Comparison of ENCODE assay signal across 13 mouse cellular contexts in the genomic region with DNA sequence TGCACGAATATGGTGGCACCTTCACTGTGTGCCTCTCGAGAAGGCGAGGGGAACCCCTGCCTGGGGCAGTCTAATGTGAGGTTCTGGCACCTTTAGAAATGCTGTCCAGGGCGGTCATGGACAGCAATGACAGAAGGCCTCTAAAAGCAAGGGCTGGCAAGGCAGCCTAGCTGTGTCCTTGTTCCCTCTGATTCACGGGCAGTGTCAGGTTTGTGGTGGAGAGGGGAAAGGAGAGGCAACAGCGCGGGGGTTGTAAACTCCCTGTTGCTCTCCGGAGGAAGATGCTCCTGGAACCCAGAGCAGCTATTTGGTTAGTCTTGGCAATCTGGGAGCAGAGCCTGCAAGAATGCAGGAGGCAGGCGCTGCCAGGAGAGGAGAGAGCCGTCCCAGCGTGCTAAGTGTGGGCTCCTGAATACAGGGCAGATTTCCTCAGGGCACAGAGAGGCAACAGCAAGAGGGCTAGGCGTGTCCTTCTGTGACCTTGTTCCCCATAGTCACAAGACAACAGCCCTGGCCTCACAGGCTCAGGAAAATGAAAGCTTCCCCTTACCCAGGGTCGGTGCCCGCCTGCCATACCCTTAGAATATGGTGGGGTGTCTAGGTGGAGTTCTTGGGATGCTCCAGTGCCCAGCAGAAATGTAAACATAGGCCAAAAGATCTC. TPM values are rescaled to one million over a fixed set of nuclear protein-coding genes. Genes with fewer than 3 reads are reported as not detected.
DNase-seq lines count a peak whose midpoint lies in the region; ATAC-seq and TF ChIP-seq lines count a peak whose summit lies in the region.
"Had no signal": no experiment of that assay in that cellular context is flagged by ENCODE, and none has a peak within 500 bp of the region (broad histone marks: within the 10 kb centered on the region; RNA-seq: fewer than 3 reads in every experiment).

No protein-coding gene starts in this region.

- no peak for TF ChIP-seq CTCF in liver, embryonic 14.5 days (IDR thresholded peaks at IDR 0.05; ENCODE audit: low read depth)
- TF ChIP-seq CTCF in lung, adult 2 months (IDR thresholded peaks at IDR 0.05; ENCODE audit: insufficient read depth, low read length): no peak

- 59% methylated on average over 14 of the region's 14 CpGs for WGBS in kidney, embryonic 15.5 days
- WGBS in liver, embryonic 14.5 days (ENCODE audit: insufficient replicate concordance): 61% methylated on average over 14 of the region's 14 CpGs
- WGBS in lung, adult 2 months: 71% methylated on average over 14 of the region's 14 CpGs

- no peaks in the 10 kb centered on the region for H3K9me3 ChIP-seq in kidney, embryonic 15.5 days (replicated peaks)
- H3K9me3 ChIP-seq in liver, embryonic 14.5 days (ENCODE audit: control insufficient read depth, low read length): no peaks in the 10 kb centered on the region

- H3K4me3 ChIP-seq in kidney, embryonic 15.5 days (replicated peaks): no peak overlapping the region
- H3K4me3 ChIP-seq in liver, embryonic 14.5 days (ENCODE audit: insufficient read depth in 1 of 2, low read depth in 2 of 2, low read length in 2 of 2): no peak overlapping the region
- no peak overlapping the region for H3K4me3 ChIP-seq in lung, adult 2 months (replicated peaks; ENCODE audit: extremely low read depth, low read depth, low read length)

- no peaks in the 10 kb centered on the region for H3K36me3 ChIP-seq in kidney, embryonic 15.5 days
- no peaks in the 10 kb centered on the region for H3K36me3 ChIP-seq in liver, embryonic 14.5 days (replicated peaks; ENCODE audit: control insufficient read depth, insufficient read depth, low read depth)

- H3K27ac ChIP-seq in kidney, embryonic 15.5 days: peak overlapping the region; percentile 41
- H3K27ac ChIP-seq in liver, embryonic 14.5 days: peak overlapping the region; percentile 37; the same call in 1 of the 2 replicates

- H3K4me2 ChIP-seq in kidney, embryonic 15.5 days: no peak overlapping the region
- H3K4me2 ChIP-seq in liver, embryonic 14.5 days (ENCODE audit: low read depth): peak overlapping the region; percentile 67

- TF ChIP-seq POLR2A in lung, adult 2 months (IDR thresholded peaks at IDR 0.05; ENCODE audit: borderline replicate concordance, extremely low read depth, low read depth, low read length): no peak

- H3K27me3 ChIP-seq in kidney, embryonic 15.5 days: no peaks in the 10 kb centered on the region
- no peaks in the 10 kb centered on the region for H3K27me3 ChIP-seq in liver, embryonic 14.5 days (ENCODE audit: control insufficient read depth, insufficient read depth, low read length)

- no peak overlapping the region for H3K9ac ChIP-seq in kidney, embryonic 15.5 days
- H3K9ac ChIP-seq in liver, embryonic 14.5 days (replicated peaks): peak overlapping the region; percentile 16; the same call in 1 of the 2 replicates

- TF ChIP-seq EP300 in liver, embryonic 14.5 days (IDR thresholded peaks at IDR 0.05; ENCODE audit: low read depth): no peak

- no peak for DNase-seq in kidney, postnatal 14 days
- peak; percentile 11 for DNase-seq in Muller cell, postnatal 12 days (ENCODE audit: inconsistent ontology term)
- peak; percentile 79 for DNase-seq in adrenal gland, postnatal 14 days
- DNase-seq in liver, embryonic 14.5 days (ENCODE audit: low read depth in 3 of 3, low spot score in 3 of 3): no peak
- DNase-seq in lung, adult 2 months: no peak
- DNase-seq: cerebellum, postnatal 14 days; gastrocnemius, postnatal 25 days; heart, postnatal 14 days; kidney, postnatal 25 days; right cerebral cortex, postnatal 4 days had no signal

- H3K4me1 ChIP-seq in kidney, embryonic 15.5 days: peaks cover 48% of the 10 kb centered on the region
- peaks cover 19 to 27% of the 10 kb centered on the region in 2 experiments for H3K4me1 ChIP-seq in liver, embryonic 14.5 days (replicated peaks; ENCODE audit: control insufficient read depth in 2 of 2, insufficient read depth in 2 of 2, low read length in 1 of 2)
- 0 out of 2 replicates have a peak, but pooled peaks cover 3% of the 10 kb centered on the region for H3K4me1 ChIP-seq in lung, adult 2 months (ENCODE audit: control insufficient read depth, insufficient read depth, low read length)

- no peak for ATAC-seq in kidney, embryonic 15.5 days (replicated peaks; ENCODE audit: low FRiP score)
- ATAC-seq in liver, embryonic 14.5 days (ENCODE audit: insufficient read depth): no peak
- no peak for ATAC-seq in inflammation-experienced regulatory T-cells, adult 6 months
- ATAC-seq: activated CD4-positive, CD25-positive, alpha-beta regulatory T cell, adult 4 months had no signal

RNA-seq across cellular contexts. Expression of a gene that starts 25.3 kb away (rescaled TPM):
- 63.7 and 66.7 TPM in 2 replicates for polyA plus RNA-seq in kidney, embryonic 15.5 days (2015; fragmentation: Nextera tagmentation; extraction: Ambion mirVana)
- total RNA-seq in adrenal gland, postnatal 14 days (2021): 76.8 and 82.7 TPM in 2 replicates
- polyA plus RNA-seq in liver, embryonic 14.5 days (2012; rRNA removed): 8.7 and 9.0 TPM in 2 replicates
- 10.0 and 10.7 TPM in 2 replicates for polyA plus RNA-seq in liver, embryonic 14.5 days (2014; fragmentation: Nextera tagmentation; extraction: Ambion mirVana)
- polyA plus RNA-seq in inflammation-experienced regulatory T-cells, adult 6 months (2017; shearing (Covaris generic)): 1 to 10 TPM; 1.2 to 2.9 (median 1.5) TPM
- polyA plus RNA-seq in lung, adult 2 months (2012; rRNA removed): 80.4 and 115 TPM in 2 replicates

Comparison
In these comparisons a context has a peak if more than half of its experiments do, and no peak if none do; other contexts are left out.
1. DNase-seq: peak in Muller cell, postnatal 12 days (single experiment) and adrenal gland, postnatal 14 days (single experiment); none in kidney, postnatal 14 days (single experiment), liver, embryonic 14.5 days (0 of 3) and lung, adult 2 months (single experiment).